Mouse (Mus musculus) kidney, postnatal 0 days (tissue): Measurements from ENCODE around the gene Arf4. TPM values are rescaled to one million over a fixed set of nuclear protein-coding genes. Genes with fewer than 3 reads are reported as not detected.
"Not testable (repeated sequence)": the region's sequence is repeated elsewhere in the genome, so short reads cannot be mapped to it uniquely, and the experiment has no call there.

ENCODE experiments used
- ATAC-seq: fragments of 200-750 bp; cut with Nextera tagmentation; replicated peaks from 2 replicates; pipeline ENCODE4 v1.8.0; 2017; ENCODE audit warnings: low read depth, moderate number of reproducible peaks, moderate TSS enrichment, moderate library complexity; ENCODE audit not compliant: low FRiP score
- DNase-seq: peaks from one replicate; pipeline ENCODE4 v3.0.0-alpha.2; 2016; ENCODE audit warnings: low spot score
- H3K27ac ChIP-seq: fragments of 300-500 bp; sonication (generic); 2 replicates; pipeline ENCODE4 v1.5.1; 2014; ENCODE audit warnings: mild to moderate bottlenecking
- H3K27me3 ChIP-seq: fragments of 300-500 bp; sonication (generic); 2 replicates; pipeline ENCODE4 v1.6.1; 2014; ENCODE audit warnings: low read length, mixed read lengths; ENCODE audit not compliant: insufficient read depth
- H3K36me3 ChIP-seq: fragments of 300-500 bp; sonication (generic); 2 replicates; pipeline ENCODE4 v1.6.1; 2014; ENCODE audit warnings: low read length, mixed read lengths; ENCODE audit not compliant: insufficient read depth
- H3K4me1 ChIP-seq: fragments of 300-500 bp; sonication (generic); replicated peaks from 2 replicates; pipeline ENCODE4 v1.6.1; 2014; ENCODE audit warnings: antibody characterized with exemption, low read length, mixed read lengths; ENCODE audit not compliant: insufficient read depth
- H3K4me2 ChIP-seq: fragments of 300-500 bp; sonication (generic); 2 replicates; pipeline ENCODE4 v1.6.1; 2014; ENCODE audit warnings: mild to moderate bottlenecking, low read length, moderate library complexity, mixed read lengths
- H3K4me3 ChIP-seq: fragments of 300-500 bp; sonication (generic); replicated peaks from 2 replicates; pipeline ENCODE4 v1.5.1; 2014; ENCODE audit warnings: low read depth, low read length
- H3K9ac ChIP-seq: fragments of 300-500 bp; sonication (generic); 2 replicates; pipeline ENCODE4 v1.6.1; 2014; ENCODE audit warnings: low read depth, low read length
- H3K9me3 ChIP-seq: fragments of 300-500 bp; sonication (generic); replicated peaks from 2 replicates; pipeline ENCODE4 v1.6.1; 2016; ENCODE audit warnings: low read length, inconsistent platforms, mixed read lengths
- CTCF ChIP-seq: IDR thresholded peaks from 2 replicates; pipeline ENCODE4 v1.5.1; 2016; ENCODE audit warnings: antibody characterized with exemption, low read depth, mild to moderate bottlenecking, moderate library complexity
- WGBS: fragments of 180-500 bp; shearing (Covaris S2); extraction: QIAGEN DNeasy Blood & Tissue Kit; methylation state at CpG from one replicate; pipeline ENCODE4 v1.1.7; 2014; 5-methylcytosine and 5-hydroxymethylcytosine counted together
- polyA plus RNA-seq: library from polyadenylated mRNA; unstranded; fragments of >200 nt; fragmentation: Nextera tagmentation; extraction: Ambion mirVana; gene quantifications from 2 replicates; pipeline ENCODE4 v1.2.1, GENCODE M21; 2015

Arf4 gene
- polyA plus RNA-seq, 1 experiment from 2014 or later: 519 TPM

DNA sequence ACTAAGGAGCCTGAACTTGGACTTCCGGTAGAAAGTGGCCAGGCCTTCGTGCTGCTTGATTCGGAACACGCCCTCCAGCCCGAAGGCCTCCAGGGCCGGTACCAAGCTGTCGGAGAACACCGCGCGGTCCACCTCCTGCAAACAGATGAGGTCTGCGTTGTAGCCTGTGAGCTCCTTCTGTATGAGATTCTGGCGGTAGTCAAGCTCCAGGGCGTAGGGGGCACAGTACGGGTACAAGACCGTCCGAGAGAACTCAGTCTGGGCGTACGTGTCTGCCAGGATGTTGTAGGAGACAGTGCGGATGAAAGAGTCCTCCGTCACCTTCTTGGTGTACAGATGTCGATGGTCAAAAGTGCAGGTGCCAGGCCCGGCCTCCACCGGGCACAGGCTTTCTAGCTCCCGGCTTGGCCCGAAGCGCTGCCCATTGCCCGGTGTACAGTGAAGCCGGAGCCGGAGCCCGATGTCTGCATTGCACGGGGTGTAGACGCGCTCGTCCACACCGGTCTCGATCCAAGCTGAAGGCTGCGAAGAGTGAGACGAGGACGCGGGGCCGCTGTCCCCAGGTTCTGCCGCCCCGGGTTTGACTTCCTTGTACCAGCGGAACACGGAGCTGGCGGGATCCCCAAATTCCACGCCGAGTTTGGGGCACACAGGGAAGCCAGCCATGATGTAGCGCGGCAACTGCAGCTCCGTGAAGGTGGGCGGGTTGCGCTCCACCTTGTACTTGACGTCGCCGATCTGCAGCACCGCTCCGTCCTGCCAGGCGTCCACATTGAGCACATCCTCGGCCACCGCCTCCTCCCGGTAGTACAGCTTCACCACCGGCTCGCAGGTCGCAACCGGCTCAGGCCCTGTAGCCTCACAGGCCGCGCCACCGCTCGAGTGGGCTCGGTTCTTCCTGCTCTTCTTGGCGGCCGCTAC is 30.8 kb downstream of the Arf4 start:
- peak; percentile 45 for ATAC-seq

GRCm38 (mm10) chr14:26669292-26670073 is 31.6 kb downstream of the Arf4 start, which contains the start of gene Pde12:
TSS of gene Pde12 (minus strand) at chr14:26669883.
- Histone ChIP-seq H3K4me1 (peaks cover 10% of the 10 kb centered on the region; the same call in 1 of the 2 replicates), H3K9ac (peak within 1 kb of the TSS; percentile 86), H3K27me3 (no peaks in the 10 kb centered on the region), H3K9me3 (no peaks in the 10 kb centered on the region), H3K27ac (peak within 1 kb of the TSS; percentile 95), H3K4me2 (peak within 1 kb of the TSS; percentile 99), H3K4me3 (peak within 1 kb of the TSS; percentile 90), H3K36me3 (peaks cover 13% of the 10 kb centered on the region; the same call in 1 of the 2 replicates)
- ATAC-seq: peak; percentile 89
- TF ChIP-seq CTCF: 0 out of 2 replicates have a peak, but pooled peaks have one; percentile 2
- peak; percentile 96 for DNase-seq
- under 1% methylated on average over 70 of the region's 70 CpGs for WGBS

More for the DNA sequence above, 30.8 kb downstream of the Arf4 start:
- no peak for TF ChIP-seq CTCF
- Histone ChIP-seq H3K4me3 (peak overlapping the region; percentile 90), H3K27ac (peak overlapping the region; percentile 95), H3K9me3 (no peaks in the 10 kb centered on the region), H3K27me3 (no peaks in the 10 kb centered on the region), H3K36me3 (peaks cover 13% of the 10 kb centered on the region; the same call in 1 of the 2 replicates), H3K4me1 (peaks cover 10% of the 10 kb centered on the region; the same call in 1 of the 2 replicates), H3K4me2 (peak overlapping the region; percentile 99), H3K9ac (peak overlapping the region; percentile 86)
- DNase-seq: peak; percentile 46
- under 1% methylated on average over 73 of the region's 73 CpGs for WGBS

DNA sequence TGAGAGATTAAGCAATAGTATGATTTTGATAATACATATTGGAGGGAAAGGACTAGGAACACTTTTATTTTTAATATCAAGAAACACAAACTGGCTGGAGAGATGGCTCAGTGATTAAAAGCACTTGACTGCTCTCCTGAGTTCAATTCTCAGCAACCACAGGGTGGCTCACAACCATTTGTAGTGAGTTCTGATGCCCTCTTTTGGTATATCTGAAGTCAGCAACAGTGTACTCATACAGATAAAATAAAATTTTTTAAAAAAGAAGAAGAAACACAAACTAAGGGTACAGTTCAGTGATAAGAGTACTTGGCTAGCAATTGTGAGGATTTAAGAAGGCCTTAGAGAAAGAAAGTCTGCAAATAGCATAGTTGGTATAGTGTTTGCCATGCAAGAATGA is 33.1 kb downstream of the Arf4 start:
- ATAC-seq (no peak), DNase-seq (no peak)
- no peaks in the 10 kb centered on the region for H3K27me3 ChIP-seq
- H3K9me3 ChIP-seq: no peaks in the 10 kb centered on the region
- peaks cover 2% of the 10 kb centered on the region; the same call in 1 of the 2 replicates for H3K36me3 ChIP-seq
- H3K4me3 ChIP-seq: no peak overlapping the region
- peaks cover 10% of the 10 kb centered on the region; the same call in 1 of the 2 replicates for H3K4me1 ChIP-seq
- no peak overlapping the region for H3K4me2 ChIP-seq
- TF ChIP-seq CTCF: peak; percentile 40
- H3K9ac ChIP-seq: no peak overlapping the region
- no peak overlapping the region for H3K27ac ChIP-seq

DNA sequence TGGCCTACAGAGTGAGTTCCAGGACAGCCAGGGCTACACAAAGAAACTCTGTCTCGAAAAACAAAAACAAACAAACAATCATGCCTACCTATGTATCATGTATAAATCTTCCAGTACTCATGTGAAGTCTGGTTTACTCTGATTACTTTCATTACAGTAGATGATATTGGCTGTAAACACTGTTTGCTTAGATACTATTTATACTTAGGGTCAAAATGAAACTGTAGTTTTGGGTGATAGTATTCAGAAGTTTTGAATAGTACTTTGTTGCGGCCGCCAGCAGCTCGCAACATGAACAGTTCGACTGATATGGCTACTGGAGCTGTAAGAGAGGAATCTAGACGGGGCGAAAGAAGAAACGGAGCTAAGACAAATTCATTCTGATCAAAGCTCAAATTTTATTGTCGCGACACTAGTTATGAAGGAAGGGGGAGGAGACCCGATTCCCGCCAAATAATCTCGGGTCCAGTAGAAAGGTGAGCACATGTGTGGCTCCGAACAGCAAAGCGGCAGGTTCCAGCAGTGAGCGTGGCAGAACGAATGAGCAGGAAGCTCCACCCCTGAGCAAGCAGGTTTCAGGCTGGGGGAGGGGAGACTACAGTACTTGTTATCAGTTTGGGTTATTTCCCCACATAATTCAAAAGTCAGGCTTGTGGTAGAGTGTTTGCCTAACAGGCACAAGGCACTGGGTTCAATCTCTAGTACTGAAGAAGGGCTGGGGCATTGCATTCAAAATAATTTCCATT is 34.2 kb downstream of the Arf4 start:
- not testable (repeated sequence) for H3K9ac ChIP-seq, H3K27me3 ChIP-seq, H3K9me3 ChIP-seq, ATAC-seq, H3K36me3 ChIP-seq, H3K4me3 ChIP-seq, DNase-seq, H3K4me1 ChIP-seq, H3K4me2 ChIP-seq, H3K27ac ChIP-seq
- 67% methylated on average over 17 of the region's 17 CpGs for WGBS

GRCm38 (mm10) chr14:26674476-26675169 is 36.7 kb downstream of the Arf4 start:
- not testable (repeated sequence) for H3K4me2 ChIP-seq, H3K9me3 ChIP-seq, H3K27me3 ChIP-seq, H3K4me1 ChIP-seq, H3K4me3 ChIP-seq, H3K9ac ChIP-seq, H3K36me3 ChIP-seq
- peak overlapping the region; percentile 72; the same call in 1 of the 2 replicates for H3K27ac ChIP-seq
- DNase-seq (peak; percentile 48), ATAC-seq (peak; percentile 87)
- 58% methylated on average over 2 of the region's 2 CpGs for WGBS
